Mouse (Mus musculus): ENCODE measurements around the gene Foxn2.

DNA sequence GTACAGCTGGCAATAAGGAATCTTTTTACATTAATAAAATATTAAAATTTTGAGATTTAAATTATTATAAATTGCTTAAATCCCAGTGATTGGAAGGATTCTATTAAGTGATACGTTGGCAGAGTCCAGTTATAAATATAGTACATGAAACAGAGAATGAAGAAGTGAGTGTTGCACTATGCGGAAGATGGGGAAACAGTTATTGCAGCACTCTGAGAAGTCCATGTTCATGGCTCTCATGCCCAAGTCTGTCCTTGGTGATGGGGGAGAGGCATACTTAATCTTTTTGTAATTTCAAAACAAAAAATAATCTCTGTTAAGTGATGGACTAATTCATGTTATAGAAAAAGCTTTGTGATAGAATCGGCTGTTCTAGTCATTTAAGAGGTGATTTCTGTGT, 17.6 kb downstream of the Foxn2 start:
- TF ChIP-seq CTCF (IDR thresholded peaks at IDR 0.05) (no peak), EP300 (IDR thresholded peaks at IDR 0.05) (no peak)
